Mouse (Mus musculus): Measurements from ENCODE around the gene Cdr2l. TPM values are rescaled to one million over a fixed set of nuclear protein-coding genes. Genes with fewer than 3 reads are reported as not detected.
"Not testable (repeated sequence)": the region's sequence is repeated elsewhere in the genome, so short reads cannot be mapped to it uniquely, and the experiment has no call there.

Gene Cdr2l
- total RNA-seq, 2 experiments from 2014 or later: 13.9 to 16.8 TPM

DNA sequence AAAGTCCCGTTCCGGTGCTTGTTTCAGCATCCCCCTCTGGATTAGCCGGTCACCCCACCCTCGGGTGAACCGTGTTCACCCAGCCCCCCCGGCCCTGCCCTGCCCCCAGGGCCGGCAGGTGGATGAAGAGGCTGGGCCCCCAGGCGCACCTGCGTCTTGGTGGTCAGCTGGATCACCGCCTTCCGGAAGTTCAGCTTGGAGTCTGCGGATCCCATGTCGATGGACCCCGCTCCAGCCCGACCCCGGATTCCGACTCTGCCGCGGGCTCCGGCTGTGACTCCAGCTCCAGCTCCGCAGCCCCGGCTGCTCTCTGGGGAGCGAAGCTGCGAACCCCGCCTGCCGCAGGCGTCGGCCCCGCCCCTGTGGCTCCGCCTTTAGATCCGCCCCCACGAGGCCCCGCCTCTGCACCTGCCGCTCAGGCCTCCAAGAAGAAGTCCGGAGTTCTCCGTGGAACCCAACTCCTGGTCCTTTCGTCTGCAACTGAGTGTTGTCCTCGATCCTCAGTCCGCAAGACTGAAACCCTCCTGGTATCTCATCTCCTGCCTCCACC lies 14.2 kb upstream of the Cdr2l start, which contains the start of gene Hid1:
Gene Hid1, minus strand, starts transcription at position 362 of the 550 bp plus-strand sequence.
- intact Hi-C loops (cut with DNase I): no loop called here
- peak; percentile 77 to 79 for DNase-seq

DNA sequence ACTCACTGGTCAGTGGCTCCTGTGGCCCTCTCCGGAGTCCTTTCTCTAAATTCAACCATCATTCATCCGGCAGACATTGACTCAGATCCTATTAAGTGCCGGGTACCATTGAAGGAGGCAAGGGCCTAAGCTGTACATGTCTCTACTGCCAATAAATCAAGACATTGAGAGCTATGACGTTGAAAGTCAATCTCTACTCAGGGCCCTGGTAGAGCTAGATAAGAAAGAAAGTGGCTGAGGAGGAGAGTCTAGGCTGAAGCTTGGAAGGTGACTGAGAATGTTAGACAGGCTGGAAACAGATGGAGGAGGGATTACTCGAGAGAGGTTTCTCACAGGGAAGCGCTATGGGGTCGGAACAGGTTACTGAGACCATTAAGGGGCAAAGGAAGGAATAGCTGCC lies 11.3 kb upstream of the Cdr2l start:
- intact Hi-C loops (cut with DNase I): loop anchor here (5.0 kb wide), 1 partner anchor 42 kb away; no protein-coding TSS in a partner anchor
- no peak for DNase-seq

DNA sequence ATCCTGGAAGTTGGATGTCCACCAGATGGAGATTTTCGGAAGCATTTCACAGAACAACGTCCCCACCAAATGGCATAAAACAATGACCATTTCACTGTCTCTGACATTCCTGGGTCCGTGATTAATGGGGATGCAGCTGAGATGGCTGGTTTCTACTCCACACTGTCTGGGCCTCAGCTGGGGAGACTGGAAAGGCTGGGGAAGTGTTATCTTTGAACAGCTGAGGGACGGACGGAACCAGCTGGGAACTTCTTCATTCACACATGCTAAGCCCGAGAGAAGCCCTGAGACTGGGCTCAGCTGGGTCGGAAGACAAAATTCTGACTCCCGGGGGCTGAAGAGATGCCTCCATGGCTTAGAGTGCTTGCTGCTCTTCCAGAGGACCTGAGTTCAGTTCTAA lies 10.4 kb upstream of the Cdr2l start:
- peak; percentile 41 for DNase-seq
- intact Hi-C loops (cut with DNase I): loop anchor here (5.0 kb wide), 1 partner anchor 41 kb away; no protein-coding TSS in a partner anchor

DNA sequence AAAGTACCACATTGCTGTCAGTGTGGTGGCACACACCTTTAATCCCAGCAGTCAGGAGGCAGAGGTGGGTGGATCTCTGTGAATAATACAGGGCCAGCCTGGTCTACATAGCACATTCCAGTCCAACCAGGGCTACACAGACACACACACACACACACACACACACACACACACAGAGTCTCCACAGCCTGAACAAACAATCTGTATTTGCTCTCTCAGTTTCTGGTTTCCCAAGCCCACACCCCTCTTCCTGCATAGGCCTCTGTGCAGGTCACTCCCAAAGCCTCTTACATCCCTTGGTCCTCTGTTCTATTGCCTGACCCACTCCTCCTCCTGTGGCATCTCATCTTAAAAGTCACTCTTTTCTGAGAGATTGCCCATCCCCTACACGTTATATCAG lies 9.7 kb upstream of the Cdr2l start:
- intact Hi-C loops (cut with DNase I): loop anchor here (5.0 kb wide), 1 partner anchor 40 kb away; no protein-coding TSS in a partner anchor
- no peak for DNase-seq

DNA sequence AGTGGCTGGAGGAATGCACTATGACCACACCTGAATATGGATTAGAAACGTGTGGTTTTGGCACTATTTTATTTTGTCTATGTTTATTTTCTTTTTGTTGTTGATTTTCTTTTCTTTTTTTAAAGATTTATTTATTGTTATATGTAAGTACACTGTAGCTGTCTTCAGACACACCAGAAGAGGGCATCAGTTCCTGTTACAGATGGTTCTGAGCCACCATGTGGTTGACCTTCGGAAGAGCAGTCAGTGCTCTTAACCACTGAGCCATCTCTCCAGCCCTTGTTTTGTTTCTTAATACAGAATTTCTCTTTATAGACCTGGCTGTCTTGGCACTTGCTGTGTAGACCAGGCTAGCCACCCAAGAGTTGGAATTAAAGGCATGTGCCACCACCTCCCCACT lies 9.0 kb upstream of the Cdr2l start:
- intact Hi-C loops (cut with DNase I): loop anchor here (5.0 kb wide), 1 partner anchor 40 kb away; no protein-coding TSS in a partner anchor
- no peak for DNase-seq

DNA sequence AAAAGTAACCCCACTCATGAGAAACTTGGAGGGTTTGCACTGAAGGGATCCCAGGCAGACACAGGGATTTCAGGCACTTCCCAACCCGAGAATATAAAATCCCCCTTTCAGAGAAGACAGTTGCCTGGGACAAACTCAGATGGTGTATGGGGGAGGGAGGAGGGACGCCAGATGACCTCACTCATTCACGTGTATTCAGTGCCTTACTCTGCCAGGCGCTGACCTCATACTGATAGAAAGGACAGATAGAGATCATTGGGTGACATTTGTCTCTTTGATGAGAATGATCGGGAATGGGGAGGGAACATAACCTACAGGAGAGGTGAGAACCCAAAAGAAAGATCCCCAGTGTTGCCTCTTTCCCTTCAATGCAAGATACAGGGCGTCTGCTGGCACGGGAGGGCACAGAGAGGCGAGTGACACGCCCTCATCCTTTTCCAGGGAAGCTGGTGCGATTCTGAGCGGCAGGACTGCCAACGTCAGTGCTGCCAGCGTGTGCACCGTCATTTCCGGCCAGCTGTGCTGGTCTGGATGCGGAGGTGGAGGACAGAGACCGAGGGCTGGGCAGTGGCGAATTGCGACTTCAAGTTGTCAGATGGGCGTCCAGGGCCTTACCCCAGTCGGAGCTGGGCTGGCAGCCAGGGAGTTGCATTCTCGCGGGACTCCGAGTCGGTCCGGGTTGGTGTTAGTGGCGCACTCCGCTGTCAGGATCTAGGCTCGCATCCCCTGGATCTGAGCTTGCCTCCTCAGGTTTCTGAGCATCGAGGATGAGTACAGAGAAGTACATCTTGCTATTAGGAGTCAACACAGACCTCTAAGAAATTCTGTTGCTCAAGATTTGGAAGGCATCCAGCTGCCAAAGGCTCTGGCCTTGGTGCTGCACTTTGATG lies 7.7 kb upstream of the Cdr2l start:
- peak; percentile 86 to 89 for DNase-seq
- intact Hi-C loops (cut with DNase I): loop anchor here (5.0 kb wide), 1 partner anchor 38 kb away; no protein-coding TSS in a partner anchor

DNA sequence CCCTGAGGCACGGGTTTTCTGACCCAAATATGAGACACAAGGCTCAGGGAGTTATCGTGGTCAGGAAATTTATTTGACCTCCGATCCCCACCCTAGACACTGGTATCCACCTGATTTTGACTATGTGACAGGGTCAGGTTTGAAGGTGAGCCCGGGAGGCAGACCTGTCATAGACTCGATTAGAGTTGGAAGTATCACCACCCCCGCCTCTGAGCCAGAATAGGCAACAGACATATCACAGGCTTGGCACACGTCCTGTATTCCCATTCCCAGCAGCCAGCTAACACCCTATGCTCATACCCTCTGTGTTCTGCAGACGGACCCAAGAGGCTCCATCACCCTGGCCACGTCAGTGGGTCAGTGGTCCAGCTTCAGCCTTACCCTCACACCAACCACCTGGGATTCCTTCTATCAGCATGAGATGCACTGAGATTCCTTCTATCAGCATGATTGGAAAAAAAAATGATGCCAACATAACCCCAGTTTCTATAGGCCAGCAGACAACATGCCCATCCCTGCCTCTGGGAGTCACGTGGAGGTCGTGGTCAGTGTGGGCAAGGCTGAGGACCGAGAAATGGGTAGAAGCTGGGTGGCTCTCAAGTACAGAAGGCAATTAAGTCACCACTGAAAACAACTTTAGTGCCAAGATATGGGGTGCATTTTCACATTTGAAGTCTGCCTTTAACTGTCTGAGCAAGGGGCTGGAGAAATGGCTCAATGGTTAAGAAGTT lies 6.9 kb upstream of the Cdr2l start:
- intact Hi-C loops (cut with DNase I): loop anchor here (5.0 kb wide), 1 partner anchor 37 kb away; no protein-coding TSS in a partner anchor
- peak in 1 of 2 experiments; percentile 48 for DNase-seq

DNA sequence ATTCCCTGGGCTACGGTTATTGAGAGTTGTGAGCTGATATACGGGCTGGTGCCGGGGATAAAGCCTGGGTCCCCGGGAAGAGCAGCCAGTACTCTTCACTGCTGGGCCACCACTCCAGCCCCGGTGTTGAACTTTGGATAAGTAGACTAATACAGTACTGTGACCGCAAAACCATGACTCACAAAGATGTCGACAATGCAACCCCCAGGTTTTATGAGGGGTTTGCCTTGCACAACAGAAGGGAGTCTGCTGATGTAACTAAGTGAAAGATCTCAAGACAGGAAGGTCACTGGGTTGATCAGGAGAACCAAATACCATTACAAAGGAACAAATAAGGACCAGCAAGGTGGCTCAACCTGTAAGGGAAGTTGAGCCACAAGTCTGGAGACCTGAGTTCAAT lies 5.0 kb upstream of the Cdr2l start:
- intact Hi-C loops (cut with DNase I): no loop called here
- DNase-seq: no peak

DNA sequence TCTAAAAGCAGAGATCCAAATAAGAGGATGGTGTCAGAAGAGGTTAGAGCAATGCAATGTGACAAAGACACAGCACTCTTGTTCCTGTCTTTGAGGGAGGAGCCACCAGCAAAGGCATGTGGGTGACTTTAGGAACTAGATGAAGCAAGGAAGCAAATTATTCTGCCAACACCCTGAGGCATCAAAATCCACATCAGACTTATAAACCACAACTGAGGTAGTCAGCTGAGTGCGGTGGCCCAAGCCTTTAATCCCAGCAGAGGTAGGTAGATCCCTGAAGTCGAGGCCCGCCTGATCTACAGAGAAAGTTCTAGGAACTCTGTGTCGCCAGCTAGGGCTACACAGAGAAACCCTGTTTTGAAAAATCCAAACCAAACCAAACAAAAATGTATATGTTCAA lies 4.5 kb upstream of the Cdr2l start:
- DNase-seq: no peak
- intact Hi-C loops (cut with DNase I): no loop called here

DNA sequence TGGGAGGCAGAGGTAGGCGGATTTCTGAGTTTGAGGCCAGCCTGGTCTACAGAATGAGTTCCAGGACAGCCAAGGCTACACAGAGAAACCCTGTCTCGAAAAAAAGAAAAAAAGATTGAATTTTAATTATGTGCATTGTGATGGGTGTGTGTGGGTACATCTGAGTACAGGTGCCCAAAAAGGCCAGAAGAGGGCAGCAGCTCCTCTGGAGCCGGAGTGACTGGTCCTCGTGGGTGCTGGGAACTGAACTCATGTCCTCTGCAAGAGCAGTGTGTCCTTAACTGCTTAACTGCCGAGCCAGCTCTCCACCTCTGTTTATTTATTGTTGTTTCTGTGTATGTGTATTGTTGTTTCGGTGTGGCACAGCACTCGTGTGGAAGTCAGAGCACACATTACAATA lies 3.9 kb upstream of the Cdr2l start:
- intact Hi-C loops (cut with DNase I): no loop called here
- DNase-seq: no peak

DNA sequence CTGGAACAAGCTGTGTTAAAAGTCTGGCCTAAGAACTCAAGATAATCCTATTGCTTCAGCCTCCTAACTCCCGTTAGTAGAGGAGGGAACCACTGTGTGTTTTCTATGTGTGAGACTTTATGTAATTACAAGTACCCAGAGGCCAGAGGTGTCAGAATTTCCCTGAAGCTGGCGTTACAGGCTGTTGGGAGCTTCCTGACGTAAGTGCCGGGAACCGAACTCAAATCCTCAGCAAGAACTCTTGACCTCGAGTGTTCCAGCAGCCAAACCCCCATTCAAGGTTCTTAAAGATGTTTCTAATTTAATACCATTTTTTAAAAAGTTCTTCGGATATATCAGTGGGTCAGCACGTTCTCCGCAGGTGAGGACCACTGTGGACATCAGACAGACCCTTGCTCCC lies 440 bp upstream of the Cdr2l start:
- no peak for DNase-seq
- intact Hi-C loops (cut with DNase I): no loop called here

DNA sequence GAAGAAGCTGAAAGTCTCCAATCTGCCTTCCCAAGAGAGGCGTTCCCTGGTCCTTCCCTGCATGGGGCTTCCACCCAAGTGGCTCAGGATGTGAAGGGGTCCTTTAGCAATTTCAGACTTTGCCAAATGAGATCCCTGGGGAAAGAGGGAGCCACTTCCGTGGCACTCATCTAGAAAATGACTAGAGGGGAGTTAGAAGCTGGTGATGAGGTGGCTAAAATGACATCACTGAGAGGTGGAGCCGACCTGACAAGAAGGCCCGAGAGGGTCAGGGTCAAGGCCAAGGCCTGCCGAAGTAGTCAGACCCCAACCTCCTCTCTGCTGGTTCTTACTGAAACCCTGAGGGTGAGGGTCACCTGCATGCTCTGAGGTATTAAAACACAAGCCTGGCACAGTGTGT lies 1.2 kb downstream of the Cdr2l start:
- intact Hi-C loops (cut with DNase I): loop anchor here (2.0 kb wide), 2 partner anchors 20 to 24 kb away; partner anchors contain the start of gene Mrpl58
- peak; percentile 31 to 40 for DNase-seq

DNA sequence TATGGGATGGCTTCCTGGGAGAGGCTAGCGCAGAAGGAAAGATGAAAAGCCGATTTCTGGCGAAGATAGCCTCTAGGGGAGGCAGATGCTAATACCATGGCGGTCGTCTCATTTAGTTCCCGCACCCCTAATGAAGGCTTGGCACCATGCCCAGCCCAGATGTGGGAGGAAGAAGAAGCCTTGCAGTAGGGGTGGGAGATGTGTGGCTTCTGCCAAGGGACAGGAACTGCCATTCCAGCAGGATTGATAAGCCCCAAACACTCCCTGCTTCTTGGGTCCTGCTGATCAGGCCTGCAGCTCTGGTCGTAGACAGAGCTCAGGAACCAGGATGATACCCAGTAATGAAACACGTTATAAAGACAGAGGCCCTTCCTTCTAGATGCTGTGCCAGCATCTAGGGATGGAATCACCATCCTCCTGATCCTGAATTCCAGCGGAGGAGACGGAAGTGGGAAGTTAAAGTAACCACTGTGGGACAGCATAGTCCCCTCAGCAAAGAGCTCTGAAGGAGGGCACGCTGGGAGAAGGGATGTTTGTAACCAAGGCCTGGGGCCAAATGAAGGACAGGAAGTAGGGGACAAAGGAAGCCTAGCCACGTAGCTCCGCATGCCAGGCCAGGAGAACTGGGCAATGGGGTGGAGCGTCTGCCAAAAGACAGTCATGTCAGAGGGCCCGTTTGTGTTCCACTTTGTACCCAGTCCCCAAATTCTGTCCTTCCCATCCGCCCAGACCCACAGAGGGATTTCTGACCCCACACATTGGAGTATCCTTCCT lies 2.2 kb downstream of the Cdr2l start:
- intact Hi-C loops (cut with DNase I): loop anchor here (2.0 kb wide), 2 partner anchors 19 to 25 kb away; partner anchors contain the start of gene Mrpl58

DNA sequence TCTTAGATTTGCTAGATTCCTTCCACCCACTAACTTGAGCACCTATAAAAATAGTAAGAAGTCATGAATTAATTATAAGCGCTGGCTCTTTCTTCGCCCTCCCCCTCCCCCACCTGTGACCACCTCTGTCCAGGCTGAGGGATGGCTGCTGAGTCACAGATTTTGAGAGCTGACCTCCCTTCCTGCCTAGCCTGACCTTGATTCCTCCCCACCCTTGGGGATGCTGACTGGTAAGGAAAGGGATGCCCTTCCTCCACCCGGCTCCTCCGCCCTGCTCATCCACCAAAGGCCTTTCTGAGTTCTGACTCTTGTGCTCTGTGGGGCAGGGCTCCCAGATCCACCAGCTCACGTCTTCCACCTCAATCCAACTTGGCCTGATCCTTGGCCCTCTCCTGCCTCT lies 2.9 kb downstream of the Cdr2l start:
- DNase-seq: no peak
- intact Hi-C loops (cut with DNase I): no loop called here

More for the DNA sequence above, 2.2 kb downstream of the Cdr2l start:
- DNase-seq: peak; percentile 25 to 46

DNA sequence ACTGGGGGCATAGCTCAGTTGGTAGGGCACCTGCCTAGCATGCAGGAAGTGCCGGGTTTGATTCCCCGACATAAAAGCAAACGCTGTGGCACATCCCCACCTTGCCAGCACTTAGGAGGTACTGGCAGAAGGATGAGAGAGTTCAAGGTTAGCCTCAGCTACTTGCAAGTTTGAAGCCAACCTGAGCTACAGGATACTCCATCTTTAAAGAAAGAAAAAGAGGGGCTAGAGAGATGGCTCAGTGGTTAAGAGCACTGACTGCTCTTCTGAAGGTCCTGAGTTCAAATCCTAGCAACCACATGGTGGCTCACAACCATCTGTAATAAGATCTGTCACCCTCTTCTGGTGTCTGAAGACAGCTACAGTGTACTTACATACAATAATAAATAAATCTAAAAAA lies 5.1 kb downstream of the Cdr2l start:
- intact Hi-C loops (cut with DNase I); DNase-seq: not testable (repeated sequence)

DNA sequence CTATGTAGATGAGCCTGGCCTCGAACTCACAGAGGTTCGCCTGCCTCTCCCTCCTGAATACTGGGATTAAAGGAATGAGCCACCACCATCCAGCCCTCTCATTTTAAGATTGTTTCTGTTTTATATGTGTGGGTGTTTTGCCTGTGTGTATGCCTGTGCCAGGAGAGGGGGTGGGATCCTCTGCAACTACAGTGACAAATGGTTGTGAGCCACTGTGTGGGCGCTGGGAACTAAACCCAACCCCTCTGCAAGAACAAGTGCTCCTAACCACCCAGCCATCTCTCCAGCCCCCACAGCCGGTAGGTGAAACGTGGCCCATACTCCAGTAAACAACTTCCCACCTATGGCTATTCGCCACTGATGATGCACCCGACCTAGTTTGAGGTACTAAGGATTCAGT lies 9.6 kb downstream of the Cdr2l start:
- intact Hi-C loops (cut with DNase I): no loop called here
- DNase-seq: no peak

DNA sequence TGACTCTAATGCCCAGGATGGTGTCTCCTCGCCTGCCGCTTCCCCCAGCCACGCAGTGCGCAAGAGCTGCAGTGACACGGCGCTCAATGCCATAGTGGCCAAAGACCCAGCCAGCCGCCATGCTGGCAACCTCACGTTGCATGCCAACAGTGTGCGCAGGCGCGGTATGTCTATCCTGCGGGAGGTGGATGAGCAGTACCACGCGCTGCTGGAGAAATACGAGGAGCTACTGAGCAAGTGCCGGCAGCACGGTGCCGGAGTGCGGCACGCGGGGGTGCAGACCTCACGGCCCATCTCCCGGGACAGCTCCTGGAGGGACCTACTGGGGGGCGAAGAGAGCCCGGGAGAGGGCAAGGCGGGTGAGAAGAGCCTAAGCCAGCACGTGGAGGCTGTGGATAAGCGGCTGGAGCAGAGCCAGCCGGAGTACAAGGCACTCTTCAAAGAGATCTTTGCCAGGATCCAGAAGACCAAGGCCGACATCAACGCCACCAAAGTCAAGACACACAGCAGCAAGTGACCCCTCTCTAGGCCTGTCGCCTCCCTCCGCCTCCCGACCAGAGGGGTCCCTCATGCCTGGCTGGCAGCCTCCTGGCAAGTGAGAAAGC lies 12.1 kb downstream of the Cdr2l start:
- intact Hi-C loops (cut with DNase I): no loop called here
- no peak for DNase-seq

DNA sequence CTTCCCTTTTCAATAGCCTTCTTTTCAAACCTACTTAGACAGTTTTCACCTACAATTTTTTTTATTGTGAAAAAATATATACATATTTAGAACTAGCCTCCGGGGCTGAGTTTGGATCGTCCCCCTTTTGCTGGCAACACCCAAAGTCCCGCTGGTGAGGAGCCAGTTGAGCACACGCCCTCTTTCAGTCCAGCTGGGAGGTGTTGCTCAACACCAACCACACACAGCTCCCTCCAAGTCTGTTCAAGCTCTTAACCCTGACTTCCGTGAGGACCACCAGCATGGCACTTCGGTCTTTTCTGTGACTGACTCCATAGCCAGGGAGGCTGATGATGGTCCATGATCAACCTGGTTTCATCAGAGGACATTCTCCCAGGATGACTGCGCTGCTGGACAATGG lies 16.4 kb downstream of the Cdr2l start:
- intact Hi-C loops (cut with DNase I): no loop called here
- peak in 1 of 2 experiments; percentile 41 for DNase-seq

DNA sequence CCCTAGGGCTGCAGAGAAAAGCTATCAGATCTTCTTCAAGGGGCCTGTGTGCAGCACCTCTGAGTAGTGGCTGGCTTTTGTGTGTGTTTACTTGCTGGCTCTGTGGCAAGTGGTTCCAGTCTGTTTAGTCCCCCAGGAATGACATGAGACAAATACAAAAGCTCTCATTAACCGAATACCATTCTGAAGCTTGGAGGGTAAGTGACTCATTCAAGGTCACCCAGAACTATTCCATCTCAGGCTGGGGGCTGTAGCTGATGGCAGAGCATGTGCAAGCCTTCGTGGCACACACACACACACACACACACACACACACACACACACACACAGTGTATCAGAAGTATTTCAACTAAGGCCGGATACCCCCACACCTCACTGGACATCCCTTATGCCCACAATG lies 18.4 kb downstream of the Cdr2l start:
- DNase-seq: no peak
- intact Hi-C loops (cut with DNase I): no loop called here
